Mouse (Mus musculus): ENCODE data around the gene Uchl5. TPM values are rescaled to one million over a fixed set of nuclear protein-coding genes. Genes with fewer than 3 reads are reported as not detected.

Uchl5 gene
- polyA plus RNA-seq, 1 experiment from 2014 or later, result 47.5 TPM

GRCm38 (mm10) chr1:143738811-143739210, 38.3 kb upstream of the Uchl5 start:
- H3K27me3 ChIP-seq (ENCODE audit: insufficient read depth, low read length), result no peaks in the 10 kb centered on the region
- H3K4me1 ChIP-seq (ENCODE audit: insufficient read depth), result peaks cover 5% of the 10 kb centered on the region; the same call in 1 of the 2 replicates
- peak; percentile 12; the same call in 1 of the 2 replicates for ATAC-seq
- H3K4me3 ChIP-seq (ENCODE audit: low read depth, low read length), result peak overlapping the region; percentile 76
- DNase-seq, result no peak
- TF ChIP-seq EP300 (IDR thresholded peaks at IDR 0.05; ENCODE audit: low read depth) (no peak), CTCF (IDR thresholded peaks at IDR 0.05; ENCODE audit: low read depth) (no peak)
- peaks cover 5% of the 10 kb centered on the region; the same call in 1 of the 2 replicates for H3K36me3 ChIP-seq (replicated peaks; ENCODE audit: insufficient read depth, low read length)
- 18% methylated on average over 11 of the region's 11 CpGs for WGBS (ENCODE audit: insufficient replicate concordance)
- no peaks in the 10 kb centered on the region for H3K9me3 ChIP-seq (ENCODE audit: low read length)
- H3K4me2 ChIP-seq (ENCODE audit: low read depth, low read length), result peak overlapping the region; percentile 87
- peak overlapping the region; percentile 90 for H3K27ac ChIP-seq (ENCODE audit: low read depth)
- peak overlapping the region; percentile 80 for H3K9ac ChIP-seq (replicated peaks)

- DNase-seq, result peak; percentile 92
- no peaks in the 10 kb centered on the region for H3K27me3 ChIP-seq (ENCODE audit: insufficient read depth, low read length)
- TF ChIP-seq CTCF (IDR thresholded peaks at IDR 0.05; ENCODE audit: low read depth) (no peak), EP300 (IDR thresholded peaks at IDR 0.05; ENCODE audit: low read depth) (no peak)
- peak overlapping the region; percentile 90 for H3K27ac ChIP-seq (ENCODE audit: low read depth)
- H3K4me3 ChIP-seq (ENCODE audit: low read depth, low read length), result peak overlapping the region; percentile 76
- under 1% methylated on average over 60 of the region's 71 CpGs for WGBS (ENCODE audit: insufficient replicate concordance)
- H3K9me3 ChIP-seq (ENCODE audit: low read length), result no peaks in the 10 kb centered on the region
- H3K36me3 ChIP-seq (replicated peaks; ENCODE audit: insufficient read depth, low read length), result peaks cover 12% of the 10 kb centered on the region; the same call in 1 of the 2 replicates
- peak overlapping the region; percentile 80 for H3K9ac ChIP-seq (replicated peaks)
- peak overlapping the region; percentile 87 for H3K4me2 ChIP-seq (ENCODE audit: low read depth, low read length)
- peaks cover 5% of the 10 kb centered on the region; the same call in 1 of the 2 replicates for H3K4me1 ChIP-seq (ENCODE audit: insufficient read depth)
- peak; percentile 96 for ATAC-seq
These were observed 37.4 kb upstream of the Uchl5 start for GRCm38 (mm10) chr1:143739361-143740350.

DNA sequence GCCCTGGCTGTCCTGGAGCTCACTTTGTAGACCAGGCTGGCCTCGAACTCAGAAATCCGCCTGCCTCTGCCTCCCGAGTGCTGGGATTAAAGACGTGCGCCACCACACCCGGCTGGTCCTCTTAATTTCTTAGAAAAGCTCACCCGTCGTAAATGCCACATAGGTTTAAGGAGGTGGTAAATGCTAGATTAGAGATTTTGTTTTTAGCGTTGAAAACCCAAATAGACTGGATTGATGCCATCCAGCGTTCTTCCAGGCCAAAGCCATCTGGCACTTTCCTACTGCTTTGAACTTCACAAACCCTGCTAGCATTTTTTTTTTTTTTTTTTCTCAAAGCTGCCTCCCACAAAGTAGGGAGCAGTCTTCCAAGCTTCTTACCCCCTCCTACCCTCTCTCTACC, 36.5 kb upstream of the Uchl5 start:
- no peaks in the 10 kb centered on the region for H3K27me3 ChIP-seq (ENCODE audit: insufficient read depth, low read length)
- ATAC-seq (no peak), DNase-seq (no peak)
- 80% methylated on average over 10 of the region's 10 CpGs for WGBS (ENCODE audit: insufficient replicate concordance)
- H3K9ac ChIP-seq (replicated peaks), result no peak overlapping the region
- peaks cover 5% of the 10 kb centered on the region; the same call in 1 of the 2 replicates for H3K4me1 ChIP-seq (ENCODE audit: insufficient read depth)
- H3K27ac ChIP-seq (ENCODE audit: low read depth), result no peak overlapping the region
- H3K4me3 ChIP-seq (ENCODE audit: low read depth, low read length), result peak overlapping the region; percentile 76; the same call in 1 of the 2 replicates
- H3K9me3 ChIP-seq (ENCODE audit: low read length), result no peaks in the 10 kb centered on the region
- peak overlapping the region; percentile 87 for H3K4me2 ChIP-seq (ENCODE audit: low read depth, low read length)
- peaks cover 18% of the 10 kb centered on the region; the same call in 1 of the 2 replicates for H3K36me3 ChIP-seq (replicated peaks; ENCODE audit: insufficient read depth, low read length)
- no peak for TF ChIP-seq EP300 (IDR thresholded peaks at IDR 0.05; ENCODE audit: low read depth)
- no peak for TF ChIP-seq CTCF (IDR thresholded peaks at IDR 0.05; ENCODE audit: low read depth)

- 61% methylated on average over 5 of the region's 5 CpGs for WGBS (ENCODE audit: insufficient replicate concordance)
- TF ChIP-seq EP300 (IDR thresholded peaks at IDR 0.05; ENCODE audit: low read depth) (no peak), CTCF (IDR thresholded peaks at IDR 0.05; ENCODE audit: low read depth) (no peak)
- DNase-seq (no peak), ATAC-seq (no peak)
- H3K4me2 ChIP-seq (ENCODE audit: low read depth, low read length), result no peak overlapping the region
- no peaks in the 10 kb centered on the region for H3K27me3 ChIP-seq (ENCODE audit: insufficient read depth, low read length)
- H3K27ac ChIP-seq (ENCODE audit: low read depth), result no peak overlapping the region
- H3K9ac ChIP-seq (replicated peaks), result no peak overlapping the region
- H3K36me3 ChIP-seq (replicated peaks; ENCODE audit: insufficient read depth, low read length), result peaks cover 25% of the 10 kb centered on the region; the same call in 1 of the 2 replicates
- H3K9me3 ChIP-seq (ENCODE audit: low read length), result no peaks in the 10 kb centered on the region
- H3K4me3 ChIP-seq (ENCODE audit: low read depth, low read length), result no peak overlapping the region
- H3K4me1 ChIP-seq (ENCODE audit: insufficient read depth), result peaks cover 5% of the 10 kb centered on the region; the same call in 1 of the 2 replicates
These were observed 35.7 kb upstream of the Uchl5 start for GRCm38 (mm10) chr1:143741331-143741730.

GRCm38 (mm10) chr1:143742186-143742585, 34.9 kb upstream of the Uchl5 start:
- no peaks in the 10 kb centered on the region for H3K27me3 ChIP-seq (ENCODE audit: insufficient read depth, low read length)
- H3K4me1 ChIP-seq (ENCODE audit: insufficient read depth), result peaks cover 5% of the 10 kb centered on the region; the same call in 1 of the 2 replicates
- no peak overlapping the region for H3K4me2 ChIP-seq (ENCODE audit: low read depth, low read length)
- H3K27ac ChIP-seq (ENCODE audit: low read depth), result no peak overlapping the region
- 92% methylated on average over 6 of the region's 6 CpGs for whole genome bisulfite sequencing (ENCODE audit: insufficient replicate concordance)
- no peaks in the 10 kb centered on the region for H3K9me3 ChIP-seq (ENCODE audit: low read length)
- peaks cover 32% of the 10 kb centered on the region; the same call in 1 of the 2 replicates for H3K36me3 ChIP-seq (replicated peaks; ENCODE audit: insufficient read depth, low read length)
- no peak overlapping the region for H3K4me3 ChIP-seq (ENCODE audit: low read depth, low read length)
- TF ChIP-seq EP300 (IDR thresholded peaks at IDR 0.05; ENCODE audit: low read depth) (no peak), CTCF (IDR thresholded peaks at IDR 0.05; ENCODE audit: low read depth) (no peak)
- H3K9ac ChIP-seq (replicated peaks), result no peak overlapping the region
- no peak for DNase-seq
- ATAC-seq, result no peak

DNA sequence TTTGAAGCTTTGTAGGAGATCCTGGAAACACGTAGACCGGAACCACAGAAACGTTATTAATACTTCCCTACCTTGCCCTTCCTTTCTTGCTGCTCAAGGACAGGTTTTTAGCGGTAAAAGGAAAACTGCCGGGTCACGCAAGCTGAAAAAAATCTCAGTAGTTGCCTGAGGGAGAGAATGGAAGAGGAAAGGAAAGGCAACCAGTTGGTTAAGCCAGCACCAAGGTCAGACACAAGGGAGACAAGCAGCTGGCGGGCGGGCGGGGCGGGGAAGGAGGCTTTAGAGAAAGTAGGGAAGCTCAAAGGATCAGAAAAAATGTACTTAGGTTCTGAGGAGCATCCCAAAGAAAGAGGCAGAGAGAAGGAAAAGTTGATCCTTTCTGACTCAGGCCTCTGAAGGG, 31.2 kb upstream of the Uchl5 start:
- DNase-seq (no peak), ATAC-seq (no peak)
- Histone ChIP-seq H3K27me3 (ENCODE audit: insufficient read depth, low read length) (no peaks in the 10 kb centered on the region), H3K36me3 (replicated peaks; ENCODE audit: insufficient read depth, low read length) (peaks cover 41% of the 10 kb centered on the region; the same call in 1 of the 2 replicates), H3K4me2 (ENCODE audit: low read depth, low read length) (no peak overlapping the region), H3K9ac (replicated peaks) (no peak overlapping the region), H3K4me1 (ENCODE audit: insufficient read depth) (no peaks in the 10 kb centered on the region), H3K4me3 (ENCODE audit: low read depth, low read length) (no peak overlapping the region), H3K9me3 (ENCODE audit: low read length) (no peaks in the 10 kb centered on the region), H3K27ac (ENCODE audit: low read depth) (no peak overlapping the region)
- TF ChIP-seq CTCF (IDR thresholded peaks at IDR 0.05; ENCODE audit: low read depth), result no peak
- TF ChIP-seq EP300 (IDR thresholded peaks at IDR 0.05; ENCODE audit: low read depth), result no peak
- 87% methylated on average over 10 of the region's 10 CpGs for WGBS (ENCODE audit: insufficient replicate concordance)

All from liver, postnatal 0 days (tissue).